Mouse (Mus musculus) CD4-positive, CD25-positive, alpha-beta regulatory T cell, adult 2 months (primary cell): ENCODE data around the gene Cbx7.

Experiments used
- DNase-seq: peaks from one replicate; pipeline ENCODE4 v3.0.0-alpha.2; 2012; ENCODE audit warnings: low read depth, low spot score

Gene Cbx7

GRCm38 (mm10) chr15:79970940-79971339, at the start of gene Cbx7:
Gene Cbx7 (minus strand): TSS chr15:79971119.
- no peak for DNase-seq

GRCm38 (mm10) chr15:80020516-80020915, 49.6 kb upstream of the Cbx7 start:
- DNase-seq: peak; percentile 27

GRCm38 (mm10) chr15:80019625-80020024, 48.7 kb upstream of the Cbx7 start:
- no peak for DNase-seq

GRCm38 (mm10) chr15:80019220-80019619, 48.3 kb upstream of the Cbx7 start:
- DNase-seq: no peak

GRCm38 (mm10) chr15:80016563-80017301, 45.8 kb upstream of the Cbx7 start:
- DNase-seq: no peak

- DNase-seq: no peak
Measured at GRCm38 (mm10) chr15:80015211-80015952, 44.5 kb upstream of the Cbx7 start.

GRCm38 (mm10) chr15:80014321-80015210, 43.6 kb upstream of the Cbx7 start, which contains the start of gene Pdgfb:
Gene Pdgfb (minus strand): TSS chr15:80014977.
- DNase-seq: peak; percentile 47

GRCm38 (mm10) chr15:80014031-80014320, 43.1 kb upstream of the Cbx7 start:
- no peak for DNase-seq

- DNase-seq: peak; percentile 27
Measured at GRCm38 (mm10) chr15:80013256-80014030, 42.5 kb upstream of the Cbx7 start.

GRCm38 (mm10) chr15:80012527-80013201, 41.7 kb upstream of the Cbx7 start:
- peak; percentile 64 for DNase-seq

- DNase-seq: peak; percentile 81
Measured at GRCm38 (mm10) chr15:80011778-80012526, 41.0 kb upstream of the Cbx7 start.

- DNase-seq: no peak
Measured at GRCm38 (mm10) chr15:80011194-80011593, 40.3 kb upstream of the Cbx7 start.

GRCm38 (mm10) chr15:80010182-80010558, 39.3 kb upstream of the Cbx7 start:
- peak; percentile 26 for DNase-seq

GRCm38 (mm10) chr15:80009421-80010181, 38.7 kb upstream of the Cbx7 start:
- DNase-seq: peak; percentile 45

GRCm38 (mm10) chr15:80008461-80008860, 37.5 kb upstream of the Cbx7 start:
- no peak for DNase-seq

- DNase-seq: no peak
Measured at GRCm38 (mm10) chr15:80006156-80006555, 35.2 kb upstream of the Cbx7 start.

GRCm38 (mm10) chr15:80005436-80005835, 34.5 kb upstream of the Cbx7 start:
- DNase-seq: no peak

GRCm38 (mm10) chr15:80004644-80005340, 33.9 kb upstream of the Cbx7 start:
- DNase-seq: no peak

GRCm38 (mm10) chr15:80003581-80003980, 32.7 kb upstream of the Cbx7 start:
- DNase-seq: no peak
